Mouse (Mus musculus): ENCODE measurements around the gene Clasp2. TPM values are rescaled to one million over a fixed set of nuclear protein-coding genes. Genes with fewer than 3 reads are reported as not detected.

The Clasp2 gene
- polyA plus RNA-seq, 3 experiments from 2014 or later: 9.5 to 11.3 (median 10.7) TPM

DNA sequence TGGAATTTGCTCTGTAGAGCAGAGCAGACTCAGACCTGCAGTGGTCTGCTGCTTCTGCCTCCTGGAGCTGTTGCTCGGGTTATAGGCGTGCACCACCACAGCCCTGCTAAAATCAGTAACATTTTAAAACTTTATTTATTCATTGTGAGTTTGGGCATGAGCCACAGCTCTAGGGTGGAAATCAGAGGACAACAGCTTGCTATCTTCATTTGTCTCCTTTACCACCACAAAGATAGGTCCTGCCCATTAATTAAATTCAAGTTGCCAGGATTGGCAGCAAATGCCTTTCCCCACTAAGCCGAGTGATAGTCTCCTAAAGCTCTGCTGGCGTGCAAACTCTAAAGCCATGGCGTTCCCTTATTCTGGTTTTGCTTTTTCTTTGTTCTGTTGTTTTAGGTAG lies 194.4 kb downstream of the Clasp2 start:
- no peak for ATAC-seq

DNA sequence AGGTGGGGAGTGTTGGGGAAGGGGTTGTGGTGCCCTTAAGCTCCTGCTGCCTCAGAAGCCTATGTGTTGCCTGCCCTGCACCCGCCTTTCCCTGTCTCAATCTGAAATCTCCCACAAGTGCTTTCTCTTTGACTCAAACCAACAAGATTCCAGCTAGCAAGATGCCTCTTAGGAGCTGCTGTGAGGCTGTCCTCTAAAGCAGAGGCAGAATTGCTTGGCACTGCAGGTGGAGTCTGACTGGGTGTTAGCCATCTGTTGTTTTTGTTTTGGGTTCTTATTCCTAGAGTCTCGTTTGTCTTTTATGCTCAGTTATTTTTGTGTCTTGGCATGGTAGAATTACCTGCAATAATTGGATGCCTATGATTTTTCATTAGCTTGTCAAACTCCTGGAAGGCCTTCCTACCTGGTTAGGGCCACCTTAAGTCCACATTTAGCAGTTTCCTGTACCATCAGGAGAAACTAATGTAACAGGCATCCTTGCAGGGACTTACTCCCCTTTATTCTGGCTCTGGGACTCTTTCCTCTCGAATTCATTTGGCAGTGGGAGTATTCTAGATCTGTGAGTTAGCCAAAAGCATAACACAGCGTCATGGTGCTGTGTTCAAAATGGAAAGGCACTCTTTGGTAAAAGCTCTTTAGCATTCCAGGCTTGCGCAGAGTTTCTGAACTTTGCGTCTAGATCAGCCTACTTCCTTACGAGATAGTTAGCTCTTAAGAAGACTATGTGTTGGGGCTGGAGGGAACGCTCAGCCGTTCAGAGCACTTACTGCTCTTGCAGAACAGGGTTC lies 198.0 kb downstream of the Clasp2 start:
- ATAC-seq: no peak

DNA sequence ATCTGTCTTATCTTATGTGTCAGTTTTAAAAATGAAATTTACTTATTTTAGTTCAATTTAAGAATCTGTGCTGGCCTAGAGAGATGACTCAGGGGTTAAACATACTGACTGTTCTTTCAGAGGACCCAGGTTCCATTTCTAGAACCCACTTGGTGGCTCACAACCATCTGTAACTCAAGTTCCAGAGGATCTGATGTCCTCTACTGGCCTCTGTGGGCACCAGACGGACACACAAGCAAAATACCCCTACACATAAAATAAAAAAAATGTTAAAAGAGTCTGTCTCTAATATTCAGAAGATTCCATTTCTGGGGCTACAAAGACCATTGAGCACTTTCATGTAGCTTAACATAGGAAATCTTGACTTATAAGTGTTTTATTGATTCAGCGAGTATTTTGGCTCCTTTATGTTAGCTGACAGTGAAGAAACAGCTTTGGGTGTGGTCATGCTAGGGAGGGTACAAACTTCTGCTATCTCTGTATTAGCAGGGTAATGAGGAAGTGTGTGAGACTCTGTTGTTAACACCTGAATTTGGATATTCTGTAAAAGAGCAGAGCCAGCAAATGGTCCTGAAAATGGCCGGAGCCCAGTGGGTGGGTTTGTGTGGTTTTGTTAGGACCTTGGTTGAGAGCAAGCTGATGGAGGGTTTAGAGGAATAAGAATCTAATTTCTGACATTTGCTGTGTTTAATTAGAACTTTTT lies 200.0 kb downstream of the Clasp2 start:
- no peak for ATAC-seq

DNA sequence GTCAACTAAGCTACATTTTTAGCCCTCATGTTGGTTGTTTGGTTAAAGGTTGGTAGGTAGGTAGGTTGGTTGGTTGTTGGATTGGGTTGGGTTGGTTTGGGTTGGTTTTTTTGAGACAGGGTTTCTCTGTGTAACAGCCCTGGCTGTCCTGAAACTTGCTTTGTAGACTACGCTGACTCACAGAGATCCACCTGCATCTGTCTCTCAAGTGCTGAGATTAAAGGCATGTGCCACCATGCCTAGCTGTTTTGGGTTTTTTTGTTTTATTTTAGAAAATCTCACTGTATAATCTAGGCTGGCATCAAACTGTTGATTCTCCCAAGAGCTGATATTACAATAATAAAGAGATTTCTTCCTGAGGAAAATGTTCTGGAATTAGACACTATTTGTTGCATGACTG lies 202.1 kb downstream of the Clasp2 start:
- ATAC-seq: no peak

DNA sequence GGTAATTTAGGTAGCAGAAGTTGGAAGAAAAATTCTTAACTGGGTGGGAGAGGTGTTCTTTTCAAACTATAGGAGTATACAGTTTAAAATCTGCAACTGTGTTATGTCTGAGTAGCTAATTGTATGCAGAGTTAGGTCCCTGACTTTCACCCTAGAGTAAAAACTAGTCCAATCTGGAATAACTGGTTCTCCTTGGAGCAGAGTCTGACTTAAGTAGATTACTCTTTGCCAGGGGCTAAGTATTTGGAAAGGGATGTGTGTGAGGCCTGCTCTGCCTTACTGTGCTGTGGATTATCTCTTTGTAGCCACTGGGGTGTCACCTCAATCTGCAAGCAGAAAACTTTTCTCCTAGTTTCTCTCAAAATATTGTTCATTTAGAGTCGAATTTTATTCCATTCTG lies 205.9 kb downstream of the Clasp2 start:
- no peak for ATAC-seq

DNA sequence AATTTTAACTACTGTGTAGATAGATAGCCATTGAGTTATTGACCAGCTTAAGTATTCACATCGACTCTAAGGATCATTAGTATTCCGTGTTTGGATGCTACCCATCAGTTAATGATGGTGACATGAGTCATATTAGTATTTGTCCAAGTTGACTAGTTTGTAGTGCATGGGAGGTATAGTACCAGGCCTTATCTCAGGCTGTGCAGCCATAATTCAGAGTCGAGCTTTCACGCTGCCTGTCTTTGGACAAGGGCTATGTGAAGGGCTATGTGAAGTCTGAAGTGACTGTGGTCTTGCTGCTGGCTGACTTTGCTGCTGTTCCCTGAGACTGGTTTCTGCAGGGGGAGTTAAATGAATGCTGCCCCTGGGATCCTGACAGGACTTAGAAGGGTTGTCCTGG lies 216.5 kb downstream of the Clasp2 start:
- ATAC-seq: no peak

DNA sequence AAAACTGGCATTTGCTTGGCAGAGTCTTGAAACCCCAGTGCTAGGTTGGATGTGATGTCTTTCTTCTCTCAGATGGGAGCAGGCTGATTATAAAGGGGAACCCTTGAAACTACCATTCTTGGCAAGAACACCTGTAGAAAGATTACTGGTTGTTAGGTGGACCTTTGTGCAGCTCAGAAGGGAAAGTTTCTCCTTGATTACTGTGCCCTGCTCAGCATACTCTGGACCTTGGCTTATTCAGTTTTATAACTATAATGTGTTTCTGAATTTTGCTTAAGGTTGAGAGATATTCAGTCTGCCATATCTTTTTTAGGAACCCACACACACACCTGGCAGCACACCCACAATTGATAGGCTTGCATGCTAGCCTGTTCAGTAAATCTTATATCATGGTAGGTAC lies 222.4 kb downstream of the Clasp2 start:
- no peak for ATAC-seq

DNA sequence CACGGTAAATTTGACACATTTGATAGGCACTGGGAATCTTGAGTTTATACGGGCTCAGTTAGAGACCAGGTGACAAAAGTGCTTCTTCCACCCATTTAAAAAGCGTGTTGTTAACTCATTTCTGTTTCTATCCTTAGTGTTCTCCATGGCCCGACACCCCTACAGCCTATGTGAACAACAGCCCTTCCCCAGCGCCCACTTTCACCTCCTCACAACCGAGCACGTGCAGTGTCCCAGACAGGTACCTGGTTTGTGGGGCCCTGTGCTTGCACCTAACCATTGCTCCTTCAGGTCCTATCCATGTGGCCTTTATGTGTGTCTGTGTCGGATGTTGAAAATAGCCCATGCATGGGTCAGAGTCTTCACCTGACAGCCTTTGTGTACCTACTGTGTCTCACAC lies 223.1 kb downstream of the Clasp2 start:
- no peak for ATAC-seq

DNA sequence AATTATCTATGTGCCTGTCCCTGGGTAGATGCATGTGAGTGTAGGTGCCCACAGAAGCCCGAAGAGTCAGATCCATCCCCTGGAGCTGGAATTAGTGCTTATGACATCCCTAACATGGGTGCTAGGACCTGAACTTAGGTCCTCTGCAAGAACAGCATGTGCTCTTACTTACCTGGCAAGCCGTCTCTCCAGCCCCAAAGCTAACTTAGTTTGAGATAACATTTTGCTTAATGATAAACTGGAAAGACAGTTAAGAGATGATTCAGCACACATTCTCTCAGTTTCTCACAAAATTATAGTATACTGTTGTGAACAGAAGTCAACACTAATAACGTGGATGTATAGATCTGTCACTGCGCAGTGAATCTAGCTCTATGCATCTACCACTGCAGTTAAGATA lies 225.6 kb downstream of the Clasp2 start:
- no peak for ATAC-seq

DNA sequence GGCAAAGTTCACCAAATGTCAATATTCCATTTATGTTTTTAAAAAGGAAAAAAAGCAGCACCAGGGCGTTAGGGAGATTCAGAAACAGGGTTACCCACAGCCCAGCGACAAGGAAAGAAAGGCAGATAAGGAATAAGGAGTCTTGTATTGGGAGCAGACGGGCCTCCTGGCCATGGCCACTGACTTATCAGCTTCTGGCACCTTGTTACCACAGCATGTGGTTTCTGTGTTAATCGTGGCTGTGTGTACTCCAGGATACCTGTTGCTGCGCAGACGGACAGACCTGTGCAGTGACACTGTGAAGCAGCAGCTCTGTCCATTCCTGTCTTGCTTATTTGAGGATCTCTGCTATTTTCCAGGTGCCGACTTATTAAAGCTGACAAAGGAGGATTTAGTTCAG lies 227.7 kb downstream of the Clasp2 start:
- ATAC-seq: no peak

Other genes starting within 250 kb of the Clasp2 start
- 10 to 100 TPM; 25.7 to 79.0 (median 49.2) TPM for gene Pdcd6ip, start 33.2 kb upstream of the Clasp2 start, polyA plus RNA-seq (2017; shearing (Covaris generic))
- gene Ubp1, start 189.5 kb downstream of the Clasp2 start, polyA plus RNA-seq (2017; shearing (Covaris generic)): 10 to 100 TPM; 25.4 to 48.0 (median 40.3) TPM

All from inflammation-experienced regulatory T-cells, adult 6 months (primary cell).